Mouse (Mus musculus): Measurements from ENCODE around the gene Lbhd1. TPM values are rescaled to one million over a fixed set of nuclear protein-coding genes. Genes with fewer than 3 reads are reported as not detected.
A peak's percentile ranks its signal among the peaks of the same experiment; 100 is the strongest.
"Not testable (repeated sequence)": the region's sequence is repeated elsewhere in the genome, so short reads cannot be mapped to it uniquely, and the experiment has no call there.

The Lbhd1 gene
- polyA plus RNA-seq, 1 experiment from 2014 or later: 40.0 TPM

GRCm38 (mm10) chr19:8864265-8864664 lies 19.3 kb upstream of the Lbhd1 start:
- H3K4me3 ChIP-seq (ENCODE audit: low read depth, low read length): no peak overlapping the region
- no peak overlapping the region for H3K27ac ChIP-seq (ENCODE audit: low read length)
- no peaks in the 10 kb centered on the region for H3K27me3 ChIP-seq (replicated peaks; ENCODE audit: insufficient read depth, low read length)
- 81% methylated on average over 6 of the region's 6 CpGs for WGBS
- H3K4me1 ChIP-seq (ENCODE audit: insufficient read depth, low read depth, low read length): no peaks in the 10 kb centered on the region
- TF ChIP-seq CTCF (IDR thresholded peaks at IDR 0.05) (no peak), EP300 (IDR thresholded peaks at IDR 0.05) (no peak)
- H3K9me3 ChIP-seq (ENCODE audit: low read length): no peaks in the 10 kb centered on the region
- H3K4me2 ChIP-seq (replicated peaks; ENCODE audit: low read depth, low read length): no peak overlapping the region
- DNase-seq (ENCODE audit: low spot score) (no peak), ATAC-seq (no peak)
- no peaks in the 10 kb centered on the region for H3K36me3 ChIP-seq (ENCODE audit: insufficient read depth, low read length)
- H3K9ac ChIP-seq (replicated peaks; ENCODE audit: low read depth): no peak overlapping the region

DNA sequence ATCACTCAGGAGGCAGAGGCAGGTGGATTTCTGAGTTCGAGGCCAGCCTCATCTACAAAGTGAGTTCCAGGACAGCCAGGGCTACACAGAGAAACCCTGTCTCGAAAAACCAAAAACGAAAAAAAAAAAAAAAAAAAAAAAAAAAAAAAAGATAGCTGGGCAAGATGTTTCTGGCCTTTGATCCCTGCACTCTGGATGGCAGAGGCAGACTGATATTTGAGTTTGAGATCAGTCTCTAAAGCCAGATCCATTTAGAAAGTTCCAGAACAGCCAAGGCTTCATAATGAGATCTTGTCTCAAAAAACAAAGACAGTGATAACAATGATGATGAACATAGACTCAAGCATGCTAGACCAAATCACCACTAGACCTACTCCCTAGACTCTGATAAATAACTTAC lies 13.2 kb upstream of the Lbhd1 start:
- not testable (repeated sequence) for H3K4me1 ChIP-seq (ENCODE audit: insufficient read depth, low read depth, low read length); H3K9ac ChIP-seq (replicated peaks; ENCODE audit: low read depth); ATAC-seq; H3K4me3 ChIP-seq (ENCODE audit: low read depth, low read length); H3K27me3 ChIP-seq (replicated peaks; ENCODE audit: insufficient read depth, low read length); H3K27ac ChIP-seq (ENCODE audit: low read length); H3K36me3 ChIP-seq (ENCODE audit: insufficient read depth, low read length); DNase-seq (ENCODE audit: low spot score); H3K9me3 ChIP-seq (ENCODE audit: low read length)
- 73% methylated on average over 3 of the region's 3 CpGs for WGBS
- peak overlapping the region; percentile 72 for H3K4me2 ChIP-seq (replicated peaks; ENCODE audit: low read depth, low read length)

DNA sequence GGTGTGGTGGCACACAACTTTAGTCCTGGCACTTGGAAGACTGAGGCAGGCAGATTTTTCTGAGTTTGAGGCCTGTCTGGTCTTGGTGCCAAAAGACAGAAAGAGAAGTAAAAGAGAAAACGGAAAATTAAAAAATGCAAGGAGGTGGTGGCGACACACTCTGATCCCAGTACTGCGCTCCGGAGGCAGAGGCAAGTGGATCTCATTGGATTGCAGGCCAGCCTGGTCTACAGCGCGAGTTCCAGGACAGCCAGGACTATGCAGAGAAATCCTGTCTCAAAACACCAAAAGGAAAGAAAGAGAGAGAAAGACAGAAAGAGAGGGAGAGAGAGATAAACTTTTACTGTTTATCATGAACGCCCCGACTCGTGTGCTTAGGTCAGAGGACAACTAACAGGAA lies 12.7 kb upstream of the Lbhd1 start:
- Histone ChIP-seq H3K4me3 (ENCODE audit: low read depth, low read length) (peak overlapping the region; percentile 95), H3K9ac (replicated peaks; ENCODE audit: low read depth) (peak overlapping the region; percentile 62), H3K36me3 (ENCODE audit: insufficient read depth, low read length) (peaks cover 8% of the 10 kb centered on the region; the same call in 1 of the 2 replicates), H3K27ac (ENCODE audit: low read length) (peak overlapping the region; percentile 65), H3K4me1 (ENCODE audit: insufficient read depth, low read depth, low read length) (peaks cover 6% of the 10 kb centered on the region; the same call in 1 of the 2 replicates), H3K9me3 (ENCODE audit: low read length) (no peaks in the 10 kb centered on the region), H3K27me3 (replicated peaks; ENCODE audit: insufficient read depth, low read length) (no peaks in the 10 kb centered on the region), H3K4me2 (replicated peaks; ENCODE audit: low read depth, low read length) (peak overlapping the region; percentile 72)
- DNase-seq (ENCODE audit: low spot score) (no peak), ATAC-seq (peak; percentile 18)
- 29% methylated on average over 9 of the region's 9 CpGs for WGBS
- TF ChIP-seq CTCF (IDR thresholded peaks at IDR 0.05) (no peak), EP300 (IDR thresholded peaks at IDR 0.05) (no peak)

GRCm38 (mm10) chr19:8871267-8872186 lies 12.0 kb upstream of the Lbhd1 start, which contains the start of gene Ubxn1:
TSS of gene Ubxn1 (plus strand) at chr19:8871496.
- DNase-seq (ENCODE audit: low spot score): peak; percentile 99
- H3K27ac ChIP-seq (ENCODE audit: low read length): peak within 1 kb of the TSS; percentile 87
- H3K36me3 ChIP-seq (ENCODE audit: insufficient read depth, low read length): peaks cover 8% of the 10 kb centered on the region; the same call in 1 of the 2 replicates
- H3K4me1 ChIP-seq (ENCODE audit: insufficient read depth, low read depth, low read length): peaks cover 6% of the 10 kb centered on the region; the same call in 1 of the 2 replicates
- ATAC-seq: peak; percentile 99
- WGBS: under 1% methylated on average over 54 of the region's 59 CpGs
- peak within 1 kb of the TSS; percentile 72 for H3K4me2 ChIP-seq (replicated peaks; ENCODE audit: low read depth, low read length)
- peak within 1 kb of the TSS; percentile 95 for H3K4me3 ChIP-seq (ENCODE audit: low read depth, low read length)
- H3K9ac ChIP-seq (replicated peaks; ENCODE audit: low read depth): peak within 1 kb of the TSS; percentile 92
- TF ChIP-seq EP300 (IDR thresholded peaks at IDR 0.05) (peak; percentile 80), CTCF (IDR thresholded peaks at IDR 0.05) (0 out of 2 replicates have a peak, but pooled peaks have one; percentile 1)
- no peaks in the 10 kb centered on the region for H3K27me3 ChIP-seq (replicated peaks; ENCODE audit: insufficient read depth, low read length)
- no peaks in the 10 kb centered on the region for H3K9me3 ChIP-seq (ENCODE audit: low read length)

GRCm38 (mm10) chr19:8872266-8872840 lies 11.2 kb upstream of the Lbhd1 start:
- H3K27ac ChIP-seq (ENCODE audit: low read length): peak overlapping the region; percentile 87
- WGBS: 60% methylated on average over 10 of the region's 10 CpGs
- ATAC-seq: no peak

DNA sequence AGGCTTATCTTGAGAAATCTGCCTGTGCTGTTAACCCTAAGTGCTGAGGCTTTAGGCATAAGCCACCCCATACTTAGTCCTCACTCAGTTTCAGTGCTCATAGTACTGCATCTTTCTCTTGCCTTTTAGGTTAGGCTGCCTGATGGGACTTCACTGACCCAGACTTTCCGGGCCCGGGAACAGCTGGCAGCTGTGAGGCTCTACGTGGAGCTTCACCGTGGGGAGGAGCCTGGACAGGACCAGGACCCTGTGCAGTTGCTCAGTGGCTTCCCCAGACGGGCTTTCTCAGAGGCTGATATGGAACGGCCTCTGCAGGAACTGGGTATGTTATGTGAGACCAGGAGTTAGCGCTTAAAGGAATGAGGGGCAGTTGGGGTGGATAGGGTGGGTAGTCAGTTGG lies 8.5 kb upstream of the Lbhd1 start:
- WGBS: 94% methylated on average over 7 of the region's 7 CpGs
- Histone ChIP-seq H3K27ac (ENCODE audit: low read length) (no peak overlapping the region), H3K4me2 (replicated peaks; ENCODE audit: low read depth, low read length) (no peak overlapping the region), H3K36me3 (ENCODE audit: insufficient read depth, low read length) (peaks cover 8% of the 10 kb centered on the region; the same call in 1 of the 2 replicates), H3K4me3 (ENCODE audit: low read depth, low read length) (no peak overlapping the region), H3K4me1 (ENCODE audit: insufficient read depth, low read depth, low read length) (peaks cover 6% of the 10 kb centered on the region; the same call in 1 of the 2 replicates), H3K9me3 (ENCODE audit: low read length) (no peaks in the 10 kb centered on the region), H3K9ac (replicated peaks; ENCODE audit: low read depth) (no peak overlapping the region), H3K27me3 (replicated peaks; ENCODE audit: insufficient read depth, low read length) (no peaks in the 10 kb centered on the region)
- no peak for TF ChIP-seq CTCF (IDR thresholded peaks at IDR 0.05)
- TF ChIP-seq EP300 (IDR thresholded peaks at IDR 0.05): no peak
- no peak for ATAC-seq
- no peak for DNase-seq (ENCODE audit: low spot score)

More at GRCm38 (mm10) chr19:8872266-8872840, 11.2 kb upstream of the Lbhd1 start:
- Histone ChIP-seq H3K27me3 (replicated peaks; ENCODE audit: insufficient read depth, low read length) (no peaks in the 10 kb centered on the region), H3K4me3 (ENCODE audit: low read depth, low read length) (peak overlapping the region; percentile 95), H3K4me2 (replicated peaks; ENCODE audit: low read depth, low read length) (peak overlapping the region; percentile 72), H3K36me3 (ENCODE audit: insufficient read depth, low read length) (peaks cover 8% of the 10 kb centered on the region; the same call in 1 of the 2 replicates), H3K9me3 (ENCODE audit: low read length) (no peaks in the 10 kb centered on the region), H3K4me1 (ENCODE audit: insufficient read depth, low read depth, low read length) (peaks cover 6% of the 10 kb centered on the region; the same call in 1 of the 2 replicates), H3K9ac (replicated peaks; ENCODE audit: low read depth) (peak overlapping the region; percentile 92)
- no peak for TF ChIP-seq EP300 (IDR thresholded peaks at IDR 0.05)
- no peak for TF ChIP-seq CTCF (IDR thresholded peaks at IDR 0.05)
- no peak for DNase-seq (ENCODE audit: low spot score)

Measured in lung, postnatal 0 days (tissue).